In the genomic region with DNA sequence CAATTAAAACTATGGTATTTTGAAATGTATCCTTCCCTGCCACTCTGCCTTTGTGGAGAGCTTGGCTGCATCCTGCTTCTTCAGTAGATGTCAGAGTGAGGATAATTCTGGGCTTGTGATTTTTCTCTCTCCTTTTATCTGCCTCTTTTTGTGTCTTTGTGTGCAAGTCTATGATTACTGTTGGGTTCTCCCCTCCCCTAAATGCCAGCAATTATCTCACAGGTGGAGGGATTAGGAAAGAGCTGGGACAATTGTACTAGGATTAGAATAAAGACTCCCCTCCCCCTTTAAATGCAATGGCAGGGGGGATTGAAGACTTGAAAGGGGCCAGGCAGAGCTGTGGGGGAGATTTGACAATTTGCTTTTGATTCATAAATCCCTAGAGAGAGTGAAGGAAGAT, we compare ENCODE assay signal across 22 mouse cellular contexts.
DNase-seq lines count a peak whose midpoint lies in the region; ATAC-seq and TF ChIP-seq lines count a peak whose summit lies in the region.
"Had no signal": no experiment of that assay in that cellular context is flagged by ENCODE, and none has a peak within 500 bp of the region (broad histone marks: within the 10 kb centered on the region; RNA-seq: fewer than 3 reads in every experiment).

No protein-coding gene starts in this region.

- H3K4me2 ChIP-seq in forebrain, embryonic 11.5 days (ENCODE audit: low read depth, low read length, severe bottlenecking), result no peak overlapping the region
- H3K4me2 ChIP-seq in embryonic facial prominence, embryonic 14.5 days (ENCODE audit: low read depth, low read length), result no peak overlapping the region
- no peak overlapping the region for H3K4me2 ChIP-seq in forebrain, postnatal 0 days (ENCODE audit: low read depth)
- no peak overlapping the region for H3K4me2 ChIP-seq in midbrain, embryonic 16.5 days (ENCODE audit: low read length)
- no peak overlapping the region for H3K4me2 ChIP-seq in kidney, embryonic 16.5 days (replicated peaks; ENCODE audit: low read depth, low read length)
- H3K4me2 ChIP-seq: embryonic facial prominence, embryonic 12.5 days; neural tube, embryonic 15.5 days had no signal

- no peak overlapping the region for H3K4me3 ChIP-seq in forebrain, embryonic 11.5 days (ENCODE audit: low read depth, low read length)
- H3K4me3 ChIP-seq in forebrain, embryonic 10.5 days, result no peak overlapping the region
- H3K4me3 ChIP-seq in embryonic facial prominence, embryonic 14.5 days (ENCODE audit: low read depth, low read length), result no peak overlapping the region
- H3K4me3 ChIP-seq in forebrain, postnatal 0 days (ENCODE audit: low read depth, low read length), result no peak overlapping the region
- no peak overlapping the region for H3K4me3 ChIP-seq in midbrain, embryonic 16.5 days (ENCODE audit: low read depth, low read length)
- no peak overlapping the region for H3K4me3 ChIP-seq in kidney, embryonic 16.5 days (ENCODE audit: low read length)
- H3K4me3 ChIP-seq: embryonic facial prominence, embryonic 12.5 days; erythroblast, embryonic 14.5 days; gastrocnemius, adult 2 months; heart, embryonic 10.5 days; layer of hippocampus, adult 2 months; limb, embryonic 10.5 days; neural tube, embryonic 15.5 days had no signal

- intact Hi-C loops in heart, postnatal 10 days (cut with DNase I), result no loop called here

- no peaks in the 10 kb centered on the region for H3K9me3 ChIP-seq in forebrain, embryonic 11.5 days (ENCODE audit: control insufficient read depth, low read length)
- no peaks in the 10 kb centered on the region for H3K9me3 ChIP-seq in forebrain, embryonic 10.5 days
- no peaks in the 10 kb centered on the region for H3K9me3 ChIP-seq in embryonic facial prominence, embryonic 14.5 days (ENCODE audit: control insufficient read depth, low read length)
- H3K9me3 ChIP-seq in forebrain, postnatal 0 days (ENCODE audit: low read length), result no peaks in the 10 kb centered on the region
- H3K9me3 ChIP-seq in midbrain, embryonic 16.5 days (replicated peaks; ENCODE audit: control insufficient read depth, low read length, poor library complexity, severe bottlenecking), result no peaks in the 10 kb centered on the region
- no peaks in the 10 kb centered on the region for H3K9me3 ChIP-seq in kidney, embryonic 16.5 days (ENCODE audit: low read length)
- H3K9me3 ChIP-seq: embryonic facial prominence, embryonic 12.5 days; heart, embryonic 10.5 days; limb, embryonic 10.5 days; neural tube, embryonic 15.5 days had no signal

- no peak for TF ChIP-seq CTCF in forebrain, postnatal 0 days (IDR thresholded peaks at IDR 0.05; ENCODE audit: low read depth)

- H3K9ac ChIP-seq in forebrain, embryonic 11.5 days (ENCODE audit: low read length), result no peak overlapping the region
- no peak overlapping the region for H3K9ac ChIP-seq in embryonic facial prominence, embryonic 14.5 days (ENCODE audit: low read depth, low read length)
- H3K9ac ChIP-seq in forebrain, postnatal 0 days, result no peak overlapping the region
- no peak overlapping the region for H3K9ac ChIP-seq in midbrain, embryonic 16.5 days (ENCODE audit: low read depth, low read length)
- no peak overlapping the region for H3K9ac ChIP-seq in kidney, embryonic 16.5 days (replicated peaks; ENCODE audit: low read length)
- H3K9ac ChIP-seq: embryonic facial prominence, embryonic 12.5 days; neural tube, embryonic 15.5 days had no signal

- no peaks in the 10 kb centered on the region; the same call in 1 of the 2 replicates for H3K4me1 ChIP-seq in forebrain, embryonic 11.5 days (replicated peaks; ENCODE audit: control insufficient read depth, insufficient read depth, low read length)
- peaks cover 31% of the 10 kb centered on the region for H3K4me1 ChIP-seq in forebrain, embryonic 10.5 days
- no peaks in the 10 kb centered on the region for H3K4me1 ChIP-seq in embryonic facial prominence, embryonic 14.5 days (ENCODE audit: control insufficient read depth, insufficient read depth, low read length)
- no peaks in the 10 kb centered on the region for H3K4me1 ChIP-seq in forebrain, postnatal 0 days (ENCODE audit: insufficient read depth)
- H3K4me1 ChIP-seq in midbrain, embryonic 16.5 days (ENCODE audit: control insufficient read depth, insufficient read depth, low read length), result peaks cover 20% of the 10 kb centered on the region
- H3K4me1 ChIP-seq in kidney, embryonic 16.5 days (ENCODE audit: insufficient read depth, low read length), result no peaks in the 10 kb centered on the region
- H3K4me1 ChIP-seq: embryonic facial prominence, embryonic 12.5 days; heart, embryonic 10.5 days had no signal

- no peak overlapping the region for H3K27ac ChIP-seq in forebrain, embryonic 11.5 days (ENCODE audit: low read depth, low read length)
- H3K27ac ChIP-seq in forebrain, embryonic 10.5 days, result no peak overlapping the region
- no peak overlapping the region for H3K27ac ChIP-seq in embryonic facial prominence, embryonic 14.5 days (replicated peaks; ENCODE audit: low read depth, low read length)
- H3K27ac ChIP-seq in forebrain, postnatal 0 days (ENCODE audit: low read depth, low read length), result 0 out of 2 replicates have a peak overlapping the region, but pooled peaks have one; percentile 35
- peak overlapping the region; percentile 59 for H3K27ac ChIP-seq in midbrain, embryonic 16.5 days (ENCODE audit: low read length)
- H3K27ac ChIP-seq in kidney, embryonic 16.5 days (ENCODE audit: low read length), result no peak overlapping the region
- H3K27ac ChIP-seq: embryonic facial prominence, embryonic 12.5 days; gastrocnemius, adult 2 months; heart, embryonic 10.5 days; layer of hippocampus, adult 2 months; limb, embryonic 10.5 days; macrophage; neural tube, embryonic 15.5 days had no signal

- ATAC-seq in forebrain, embryonic 11.5 days (replicated peaks; ENCODE audit: low FRiP score), result peak; percentile 64
- ATAC-seq in embryonic facial prominence, embryonic 14.5 days (ENCODE audit: low read depth), result peak; percentile 22; the same call in 1 of the 2 replicates
- ATAC-seq in forebrain, postnatal 0 days, result peak; percentile 71
- 0 out of 2 replicates have a peak, but pooled peaks have one; percentile 44 for ATAC-seq in midbrain, embryonic 16.5 days
- no peak for ATAC-seq in kidney, embryonic 16.5 days (ENCODE audit: low FRiP score, low TSS enrichment)
- ATAC-seq: lung, postnatal 0 days had no signal

- no peak for DNase-seq in forebrain, embryonic 11.5 days (ENCODE audit: low spot score)
- no peak for DNase-seq in forebrain, embryonic 10.5 days (ENCODE audit: extremely low spot score, low spot score)
- DNase-seq in embryonic facial prominence, embryonic 14.5 days (ENCODE audit: low spot score), result no peak
- no peak for DNase-seq in forebrain, postnatal 0 days
- DNase-seq in cerebellum, postnatal 4 days (ENCODE audit: low spot score in 2 of 2), result no peak
- DNase-seq in heart, postnatal 10 days, result no peak
- DNase-seq: adrenal gland, postnatal 25 days; cerebellum, adult 11 months; cerebellum, adult 9-11 months; gastrocnemius, adult 2 months; kidney, adult 2 months; kidney, postnatal 25 days had no signal

- H3K36me3 ChIP-seq in forebrain, embryonic 11.5 days (ENCODE audit: control insufficient read depth, insufficient read depth, low read length), result no peaks in the 10 kb centered on the region
- no peaks in the 10 kb centered on the region for H3K36me3 ChIP-seq in forebrain, embryonic 10.5 days (replicated peaks)
- no peaks in the 10 kb centered on the region for H3K36me3 ChIP-seq in embryonic facial prominence, embryonic 14.5 days (ENCODE audit: control insufficient read depth, insufficient read depth, low read length)
- H3K36me3 ChIP-seq in forebrain, postnatal 0 days (ENCODE audit: insufficient read depth), result no peaks in the 10 kb centered on the region
- H3K36me3 ChIP-seq in midbrain, embryonic 16.5 days (ENCODE audit: control insufficient read depth, insufficient read depth, low read length), result no peaks in the 10 kb centered on the region
- H3K36me3 ChIP-seq in kidney, embryonic 16.5 days (ENCODE audit: insufficient read depth, low read length), result no peaks in the 10 kb centered on the region
- H3K36me3 ChIP-seq: embryonic facial prominence, embryonic 12.5 days; heart, embryonic 10.5 days; limb, embryonic 10.5 days; neural tube, embryonic 15.5 days had no signal

- no peaks in the 10 kb centered on the region for H3K27me3 ChIP-seq in forebrain, embryonic 11.5 days (ENCODE audit: control insufficient read depth, insufficient read depth, low read length)
- no peaks in the 10 kb centered on the region for H3K27me3 ChIP-seq in forebrain, embryonic 10.5 days (ENCODE audit: poor library complexity, severe bottlenecking)
- no peaks in the 10 kb centered on the region for H3K27me3 ChIP-seq in embryonic facial prominence, embryonic 14.5 days (replicated peaks; ENCODE audit: control insufficient read depth, insufficient read depth, low read length)
- H3K27me3 ChIP-seq in forebrain, postnatal 0 days (ENCODE audit: insufficient read depth, low read length), result no peaks in the 10 kb centered on the region
- H3K27me3 ChIP-seq in midbrain, embryonic 16.5 days (ENCODE audit: control insufficient read depth, insufficient read depth, low read depth, low read length), result no peaks in the 10 kb centered on the region
- H3K27me3 ChIP-seq in kidney, embryonic 16.5 days (ENCODE audit: insufficient read depth, low read length), result no peaks in the 10 kb centered on the region
- H3K27me3 ChIP-seq: embryonic facial prominence, embryonic 12.5 days; neural tube, embryonic 15.5 days had no signal

Comparison
In these comparisons a context has a peak if more than half of its experiments do, and no peak if none do; other contexts are left out.
1. H3K27ac ChIP-seq: peak in forebrain, postnatal 0 days (single experiment) and midbrain, embryonic 16.5 days (single experiment); none in forebrain, embryonic 11.5 days (single experiment), forebrain, embryonic 10.5 days (single experiment), embryonic facial prominence, embryonic 14.5 days (single experiment) and kidney, embryonic 16.5 days (single experiment).